Mouse (Mus musculus): ENCODE measurements around the gene Safb. TPM values are rescaled to one million over a fixed set of nuclear protein-coding genes. Genes with fewer than 3 reads are reported as not detected.

The Safb gene
- total RNA-seq, 1 experiment from 2014 or later, result 262 TPM

DNA sequence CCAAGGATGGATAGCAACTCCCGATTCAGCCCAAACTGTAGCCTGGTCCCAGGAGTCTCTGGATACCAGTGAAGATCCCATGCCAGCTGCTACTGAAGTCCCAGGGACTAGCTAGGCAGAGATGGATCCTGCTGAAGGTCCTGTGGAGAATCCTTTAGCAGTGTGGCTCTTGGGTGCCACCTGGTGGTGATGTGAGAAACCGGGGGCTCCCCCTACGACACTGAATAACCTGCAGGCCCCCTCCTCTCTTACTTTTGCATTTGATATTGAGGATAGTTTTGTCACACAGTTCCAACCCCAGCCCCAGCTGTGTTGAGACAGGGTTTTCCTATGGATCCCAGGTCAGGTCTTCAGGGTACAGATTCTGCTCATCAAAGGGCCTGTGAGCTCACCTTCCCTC is 26.2 kb upstream of the Safb start:
- no peak for ATAC-seq (ENCODE audit: extremely low read depth, insufficient number of reproducible peaks, low FRiP score, poor library complexity, severe bottlenecking)

- no peak for ATAC-seq (ENCODE audit: extremely low read depth, insufficient number of reproducible peaks, low FRiP score, poor library complexity, severe bottlenecking)
Observed at GRCm38 (mm10) chr17:56559386-56559785, 25.2 kb upstream of the Safb start.

GRCm38 (mm10) chr17:56560131-56560530 is 24.5 kb upstream of the Safb start:
- ATAC-seq (ENCODE audit: extremely low read depth, insufficient number of reproducible peaks, low FRiP score, poor library complexity, severe bottlenecking), result no peak

GRCm38 (mm10) chr17:56561866-56562265 is 22.8 kb upstream of the Safb start:
- ATAC-seq (ENCODE audit: extremely low read depth, insufficient number of reproducible peaks, low FRiP score, poor library complexity, severe bottlenecking), result no peak

DNA sequence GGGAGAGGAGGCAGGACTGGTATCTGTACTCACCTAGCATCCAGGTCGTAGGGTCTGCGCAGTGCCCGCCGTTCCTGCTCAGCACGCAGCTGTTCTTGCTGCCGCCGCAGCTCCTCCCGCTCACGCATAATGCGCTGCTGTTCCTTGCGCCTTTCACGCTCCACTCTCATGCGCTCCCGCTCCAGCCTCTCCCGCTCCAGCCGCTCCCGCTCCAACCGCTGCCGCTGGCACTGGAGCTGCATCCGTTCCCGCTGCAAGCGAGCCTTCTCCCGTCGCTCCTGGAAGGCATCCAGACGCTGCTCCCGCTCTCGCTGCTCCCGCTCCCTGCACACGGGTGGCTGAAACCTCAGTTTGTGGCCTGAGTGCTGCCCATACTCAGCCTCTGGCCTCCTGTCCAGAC is 18.3 kb upstream of the Safb start:
- ATAC-seq (ENCODE audit: extremely low read depth, insufficient number of reproducible peaks, low FRiP score, poor library complexity, severe bottlenecking), result no peak

DNA sequence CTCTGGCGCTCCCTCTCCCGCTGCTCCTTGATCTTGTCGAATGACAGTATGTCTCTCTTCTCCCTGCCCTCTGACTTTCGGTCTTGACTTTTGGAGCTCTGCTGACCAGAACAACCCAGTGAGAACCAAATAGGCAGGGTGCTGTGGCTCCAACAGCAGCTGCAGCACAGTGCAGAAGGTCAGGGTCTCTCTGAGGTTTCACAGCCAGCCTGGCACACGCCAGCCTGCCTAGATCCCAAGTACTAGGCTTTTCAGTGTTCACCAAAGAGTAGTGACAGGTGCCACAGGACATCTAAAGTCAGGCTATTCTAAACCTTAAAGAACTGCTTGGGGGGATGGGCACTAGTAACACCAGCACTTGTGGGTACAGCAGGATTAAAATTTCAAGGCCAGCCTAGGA is 17.7 kb upstream of the Safb start:
- ATAC-seq (ENCODE audit: extremely low read depth, insufficient number of reproducible peaks, low FRiP score, poor library complexity, severe bottlenecking), result no peak

DNA sequence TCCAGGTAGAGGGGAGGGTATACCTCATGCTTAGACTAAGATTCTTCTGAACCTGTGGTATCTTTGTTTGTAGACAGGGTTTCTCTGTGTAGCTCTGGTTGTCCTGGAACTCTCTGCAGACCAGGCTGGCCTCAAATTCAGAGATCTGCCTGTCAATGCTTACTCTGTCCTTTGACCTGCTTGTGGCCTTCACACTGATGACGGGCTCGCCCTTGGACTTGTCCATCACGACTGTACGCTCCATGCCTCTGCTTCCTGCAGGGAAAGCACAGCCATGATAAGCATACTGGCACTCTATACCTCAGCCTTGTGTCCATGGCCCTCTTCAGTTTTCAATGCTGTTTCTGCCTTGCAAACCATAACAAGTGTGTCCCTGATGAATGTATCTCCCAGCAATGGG is 17.3 kb upstream of the Safb start:
- no peak for ATAC-seq (ENCODE audit: extremely low read depth, insufficient number of reproducible peaks, low FRiP score, poor library complexity, severe bottlenecking)

- no peak for ATAC-seq (ENCODE audit: extremely low read depth, insufficient number of reproducible peaks, low FRiP score, poor library complexity, severe bottlenecking)
Observed at GRCm38 (mm10) chr17:56570287-56570686, 14.3 kb upstream of the Safb start.

- ATAC-seq (ENCODE audit: extremely low read depth, insufficient number of reproducible peaks, low FRiP score, poor library complexity, severe bottlenecking), result no peak
Observed at GRCm38 (mm10) chr17:56572154-56572553, 12.5 kb upstream of the Safb start.

DNA sequence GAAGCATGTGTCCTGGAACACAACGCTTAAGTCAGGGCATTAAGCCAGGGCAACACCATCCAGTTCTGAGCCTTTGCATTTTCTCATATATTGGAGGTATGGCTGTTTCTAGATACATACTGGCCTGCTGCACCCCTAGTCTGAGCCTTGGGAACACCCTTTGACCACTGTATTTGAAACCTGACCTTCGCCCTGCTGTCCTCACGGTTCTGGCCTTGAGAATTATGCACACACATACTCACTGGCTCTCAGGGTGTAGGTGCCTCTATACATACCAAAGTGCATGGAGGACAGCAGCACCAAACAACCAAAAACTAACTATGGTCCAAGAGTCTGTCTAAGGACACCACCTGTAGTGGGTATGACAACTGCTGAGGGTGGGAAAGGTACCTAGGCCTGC is 11.7 kb upstream of the Safb start:
- no peak for ATAC-seq (ENCODE audit: extremely low read depth, insufficient number of reproducible peaks, low FRiP score, poor library complexity, severe bottlenecking)

GRCm38 (mm10) chr17:56583071-56583470 is 1.6 kb upstream of the Safb start:
- ATAC-seq (ENCODE audit: extremely low read depth, insufficient number of reproducible peaks, low FRiP score, poor library complexity, severe bottlenecking), result no peak

DNA sequence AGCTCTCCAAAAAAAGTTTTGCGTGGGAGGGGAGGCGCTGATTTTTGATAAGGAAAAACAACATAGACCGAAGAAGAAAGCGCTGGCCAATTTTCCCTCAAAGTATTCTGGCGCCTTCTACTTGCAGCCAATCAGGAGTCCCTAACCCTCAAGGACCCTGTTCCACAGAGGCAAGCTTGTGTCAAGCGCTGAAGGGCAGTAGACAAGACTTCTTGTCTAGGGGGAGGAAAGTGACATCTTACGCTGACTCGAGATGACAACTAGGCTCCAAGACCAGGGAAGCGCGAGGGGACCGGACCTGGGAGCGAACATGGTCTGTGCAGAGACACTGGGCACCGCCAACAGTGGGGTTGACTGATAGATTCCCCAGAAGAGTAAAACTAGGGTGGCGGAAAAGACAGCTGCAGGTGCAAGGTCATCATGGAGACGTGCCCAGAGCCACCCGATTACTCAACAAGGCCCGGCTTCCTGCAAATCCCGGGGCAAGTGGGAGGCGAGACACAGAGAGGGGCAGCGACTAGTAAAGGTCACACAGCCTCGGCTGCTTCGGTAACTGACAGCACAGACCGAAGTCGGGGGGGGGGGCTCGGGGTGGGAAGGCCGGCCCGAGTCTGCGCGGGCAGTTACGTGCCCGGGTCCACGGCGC is 891 bp upstream of the Safb start:
- peak; percentile 0; the same call in 1 of the 2 replicates for ATAC-seq (ENCODE audit: extremely low read depth, insufficient number of reproducible peaks, low FRiP score, poor library complexity, severe bottlenecking)

DNA sequence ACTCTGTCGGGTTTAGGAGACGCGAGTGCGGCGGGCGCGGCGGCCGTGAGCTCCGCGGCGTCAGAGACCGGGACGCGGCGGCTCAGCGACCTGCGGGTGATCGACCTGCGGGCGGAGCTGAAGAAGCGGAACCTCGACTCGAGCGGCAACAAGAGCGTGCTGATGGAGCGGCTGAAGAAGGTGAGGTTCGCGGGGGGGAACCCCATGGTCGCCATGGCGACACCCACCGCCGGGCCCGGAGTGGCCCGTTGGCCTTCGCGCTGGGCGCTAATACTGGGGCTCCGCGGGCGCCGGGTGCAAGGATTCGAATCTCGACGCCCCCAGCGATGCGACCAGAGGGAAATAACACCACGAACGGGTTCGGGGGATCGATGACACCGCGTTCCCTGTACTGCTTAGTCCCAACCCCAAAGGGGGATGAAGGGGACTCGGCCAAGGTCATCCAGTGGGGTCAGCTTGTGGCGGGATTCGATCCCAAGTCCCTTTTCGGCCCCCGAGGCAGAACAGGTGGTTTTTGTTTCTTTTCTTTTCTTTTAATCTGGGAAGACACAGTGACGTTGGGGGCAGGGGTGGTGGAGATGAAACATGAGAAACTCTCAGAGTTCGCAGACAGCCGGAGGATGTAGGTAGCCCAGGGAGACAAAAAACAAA is 671 bp downstream of the Safb start:
- ATAC-seq (ENCODE audit: extremely low read depth, insufficient number of reproducible peaks, low FRiP score, poor library complexity, severe bottlenecking), result peak; percentile 28

- ATAC-seq (ENCODE audit: extremely low read depth, insufficient number of reproducible peaks, low FRiP score, poor library complexity, severe bottlenecking), result no peak
Observed at GRCm38 (mm10) chr17:56587773-56588172, 3.1 kb downstream of the Safb start.

GRCm38 (mm10) chr17:56588921-56589320 is 4.3 kb downstream of the Safb start:
- ATAC-seq (ENCODE audit: extremely low read depth, insufficient number of reproducible peaks, low FRiP score, poor library complexity, severe bottlenecking), result no peak

DNA sequence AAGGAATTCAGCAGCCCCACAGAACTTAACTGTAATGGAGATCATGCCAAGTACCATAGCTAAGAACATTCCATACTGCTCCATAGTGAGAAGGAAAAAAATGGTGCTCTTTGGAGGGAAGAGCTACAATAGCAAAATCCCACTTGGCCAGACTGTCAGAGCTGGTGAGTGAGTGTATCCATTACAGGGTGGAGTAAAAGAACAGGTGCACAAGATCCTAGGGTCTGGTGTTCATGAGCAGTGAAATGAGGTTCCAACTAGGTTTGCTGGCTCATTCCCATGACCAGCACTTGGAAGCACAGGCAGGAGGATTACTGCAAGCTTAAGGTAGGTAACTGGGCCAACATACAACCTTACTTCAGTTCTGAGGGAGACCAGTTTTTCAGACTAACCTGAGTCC is 7.9 kb downstream of the Safb start:
- ATAC-seq (ENCODE audit: extremely low read depth, insufficient number of reproducible peaks, low FRiP score, poor library complexity, severe bottlenecking), result no peak

GRCm38 (mm10) chr17:56593527-56594271 is 9.1 kb downstream of the Safb start:
- ATAC-seq (ENCODE audit: extremely low read depth, insufficient number of reproducible peaks, low FRiP score, poor library complexity, severe bottlenecking), result no peak

- ATAC-seq (ENCODE audit: extremely low read depth, insufficient number of reproducible peaks, low FRiP score, poor library complexity, severe bottlenecking), result no peak
Observed at GRCm38 (mm10) chr17:56603186-56604069, 18.8 kb downstream of the Safb start.

DNA sequence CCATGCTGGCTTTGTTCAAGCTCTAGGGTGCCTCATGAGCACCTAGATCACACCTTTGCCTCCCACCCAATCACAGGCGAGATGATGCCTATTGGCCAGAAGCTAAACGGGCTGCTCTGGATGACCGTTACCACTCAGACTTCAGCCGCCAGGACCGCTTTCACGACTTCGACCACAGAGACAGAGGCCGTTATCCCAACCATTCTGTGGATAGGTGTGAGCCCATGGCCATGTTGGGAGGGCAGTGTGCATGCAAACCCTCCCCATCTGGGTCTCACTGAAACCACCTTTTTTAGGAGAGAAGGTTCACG is 19.4 kb downstream of the Safb start:
- ATAC-seq (ENCODE audit: extremely low read depth, insufficient number of reproducible peaks, low FRiP score, poor library complexity, severe bottlenecking), result no peak

Measured in neutrophil, adult 5-6 weeks (primary cell).